Mouse (Mus musculus): ENCODE data around the gene Adamts2.

GRCm38 (mm10) chr11:50766461-50766860 lies 164.6 kb downstream of the Adamts2 start:
- TF ChIP-seq POLR2A (IDR thresholded peaks at IDR 0.05; ENCODE audit: extremely low read depth, insufficient read depth, low read length) = no peak
- TF ChIP-seq CTCF (IDR thresholded peaks at IDR 0.05; ENCODE audit: extremely low read depth, insufficient read depth, low read length) = no peak

Data from cortical plate, adult 2 months (tissue).